Mouse (Mus musculus): ENCODE data around the gene Eno2. TPM values are rescaled to one million over a fixed set of nuclear protein-coding genes. Genes with fewer than 3 reads are reported as not detected.
A peak's percentile ranks its signal among the peaks of the same experiment; 100 is the strongest.
"Not testable (repeated sequence)": the region's sequence is repeated elsewhere in the genome, so short reads cannot be mapped to it uniquely, and the experiment has no call there.

Gene Eno2
- polyA plus RNA-seq, 1 experiment = 1.4 TPM

- WGBS = 4% methylated on average over 29 of the region's 29 CpGs
- TF ChIP-seq CTCF (IDR thresholded peaks at IDR 0.05; ENCODE audit: control insufficient read depth, insufficient read depth, low read length) (no peak), POLR2A (IDR thresholded peaks at IDR 0.05; ENCODE audit: borderline replicate concordance, control insufficient read depth, low read depth, low read length) (no peak; the same call in 1 of the 2 replicates)
- Histone ChIP-seq H3K4me3 (replicated peaks; ENCODE audit: control insufficient read depth, low read depth, low read length) (peak within 1 kb of the TSS; percentile 98), H3K4me1 (ENCODE audit: control insufficient read depth, insufficient read depth, low read length) (peaks cover 9% of the 10 kb centered on the region), H3K27ac (ENCODE audit: control insufficient read depth, insufficient read depth, low read depth, low read length, poor library complexity) (peak within 1 kb of the TSS; percentile 91)
These were observed 39.0 kb upstream of the Eno2 start, which contains the start of gene Spsb2 for GRCm38 (mm10) chr6:124808358-124809012. Gene Spsb2 (plus strand): TSS chr6:124808661.

GRCm38 (mm10) chr6:124807986-124808357, 38.5 kb upstream of the Eno2 start:
- Histone ChIP-seq H3K4me3 (replicated peaks; ENCODE audit: control insufficient read depth, low read depth, low read length) (peak overlapping the region; percentile 98), H3K4me1 (ENCODE audit: control insufficient read depth, insufficient read depth, low read length) (peaks cover 9% of the 10 kb centered on the region), H3K27ac (ENCODE audit: control insufficient read depth, insufficient read depth, low read depth, low read length, poor library complexity) (peak overlapping the region; percentile 91; the same call in 1 of the 2 replicates)
- no peak for TF ChIP-seq CTCF (IDR thresholded peaks at IDR 0.05; ENCODE audit: control insufficient read depth, insufficient read depth, low read length)
- no peak for TF ChIP-seq POLR2A (IDR thresholded peaks at IDR 0.05; ENCODE audit: borderline replicate concordance, control insufficient read depth, low read depth, low read length)
- WGBS = 72% methylated on average over 6 of the region's 6 CpGs

GRCm38 (mm10) chr6:124807366-124807765, 37.9 kb upstream of the Eno2 start:
- Histone ChIP-seq H3K4me3 (replicated peaks; ENCODE audit: control insufficient read depth, low read depth, low read length) (no peak overlapping the region), H3K27ac (ENCODE audit: control insufficient read depth, insufficient read depth, low read depth, low read length, poor library complexity) (no peak overlapping the region), H3K4me1 (ENCODE audit: control insufficient read depth, insufficient read depth, low read length) (peaks cover 9% of the 10 kb centered on the region)
- 83% methylated on average over 4 of the region's 4 CpGs for WGBS
- TF ChIP-seq POLR2A (IDR thresholded peaks at IDR 0.05; ENCODE audit: borderline replicate concordance, control insufficient read depth, low read depth, low read length) (no peak), CTCF (IDR thresholded peaks at IDR 0.05; ENCODE audit: control insufficient read depth, insufficient read depth, low read length) (no peak)

GRCm38 (mm10) chr6:124806446-124807140, 37.1 kb upstream of the Eno2 start:
- Histone ChIP-seq H3K4me3 (replicated peaks; ENCODE audit: control insufficient read depth, low read depth, low read length) (no peak overlapping the region), H3K27ac (ENCODE audit: control insufficient read depth, insufficient read depth, low read depth, low read length, poor library complexity) (no peak overlapping the region), H3K4me1 (ENCODE audit: control insufficient read depth, insufficient read depth, low read length) (peaks cover 9% of the 10 kb centered on the region)
- TF ChIP-seq POLR2A (IDR thresholded peaks at IDR 0.05; ENCODE audit: borderline replicate concordance, control insufficient read depth, low read depth, low read length) (no peak), CTCF (IDR thresholded peaks at IDR 0.05; ENCODE audit: control insufficient read depth, insufficient read depth, low read length) (no peak)
- WGBS = 78% methylated on average over 7 of the region's 7 CpGs

GRCm38 (mm10) chr6:124805341-124806321, 36.2 kb upstream of the Eno2 start:
- WGBS = 4% methylated on average over 34 of the region's 34 CpGs
- peak; percentile 29; the same call in 1 of the 2 replicates for TF ChIP-seq CTCF (IDR thresholded peaks at IDR 0.05; ENCODE audit: control insufficient read depth, insufficient read depth, low read length)
- peak; percentile 42; the same call in 1 of the 2 replicates for TF ChIP-seq POLR2A (IDR thresholded peaks at IDR 0.05; ENCODE audit: borderline replicate concordance, control insufficient read depth, low read depth, low read length)
- peak overlapping the region; percentile 70 for H3K4me3 ChIP-seq (replicated peaks; ENCODE audit: control insufficient read depth, low read depth, low read length)
- H3K4me1 ChIP-seq (ENCODE audit: control insufficient read depth, insufficient read depth, low read length) = peaks cover 9% of the 10 kb centered on the region
- peak overlapping the region; percentile 52 for H3K27ac ChIP-seq (ENCODE audit: control insufficient read depth, insufficient read depth, low read depth, low read length, poor library complexity)

GRCm38 (mm10) chr6:124804341-124804740, 34.9 kb upstream of the Eno2 start:
- Histone ChIP-seq H3K4me1 (ENCODE audit: control insufficient read depth, insufficient read depth, low read length) (peaks cover 5% of the 10 kb centered on the region), H3K4me3 (replicated peaks; ENCODE audit: control insufficient read depth, low read depth, low read length) (no peak overlapping the region), H3K27ac (ENCODE audit: control insufficient read depth, insufficient read depth, low read depth, low read length, poor library complexity) (no peak overlapping the region)
- TF ChIP-seq POLR2A (IDR thresholded peaks at IDR 0.05; ENCODE audit: borderline replicate concordance, control insufficient read depth, low read depth, low read length) (no peak), CTCF (IDR thresholded peaks at IDR 0.05; ENCODE audit: control insufficient read depth, insufficient read depth, low read length) (no peak)
- 57% methylated on average over 3 of the region's 3 CpGs for WGBS

- H3K4me3 ChIP-seq (replicated peaks; ENCODE audit: control insufficient read depth, low read depth, low read length); H3K4me1 ChIP-seq (ENCODE audit: control insufficient read depth, insufficient read depth, low read length); H3K27ac ChIP-seq (ENCODE audit: control insufficient read depth, insufficient read depth, low read depth, low read length, poor library complexity): not testable (repeated sequence)
- 95% methylated on average over 4 of the region's 4 CpGs for WGBS
These were observed 34.2 kb upstream of the Eno2 start for GRCm38 (mm10) chr6:124803691-124804090.

- H3K27ac ChIP-seq (ENCODE audit: control insufficient read depth, insufficient read depth, low read depth, low read length, poor library complexity) = no peak overlapping the region
- WGBS = 81% methylated on average over 3 of the region's 3 CpGs
- peaks cover 2% of the 10 kb centered on the region for H3K4me1 ChIP-seq (ENCODE audit: control insufficient read depth, insufficient read depth, low read length)
- no peak overlapping the region for H3K4me3 ChIP-seq (replicated peaks; ENCODE audit: control insufficient read depth, low read depth, low read length)
- TF ChIP-seq CTCF (IDR thresholded peaks at IDR 0.05; ENCODE audit: control insufficient read depth, insufficient read depth, low read length) = no peak
- TF ChIP-seq POLR2A (IDR thresholded peaks at IDR 0.05; ENCODE audit: borderline replicate concordance, control insufficient read depth, low read depth, low read length) = no peak
These were observed 33.6 kb upstream of the Eno2 start for GRCm38 (mm10) chr6:124803061-124803460.

GRCm38 (mm10) chr6:124802400-124802799, 32.9 kb upstream of the Eno2 start:
- WGBS = 23% methylated on average over 6 of the region's 9 CpGs
- H3K4me3 ChIP-seq (replicated peaks; ENCODE audit: control insufficient read depth, low read depth, low read length); H3K27ac ChIP-seq (ENCODE audit: control insufficient read depth, insufficient read depth, low read depth, low read length, poor library complexity); H3K4me1 ChIP-seq (ENCODE audit: control insufficient read depth, insufficient read depth, low read length): not testable (repeated sequence)
